Mouse (Mus musculus) lung, postnatal 4 days (tissue): ENCODE measurements at regions not wholly inside any gene's neighbourhood (a gene's known extent, or its start where the extent isn't known, plus 50 kb on each side); places are given as distances from the start of the nearest gene placed in this dataset.

Source experiments
- DNase-seq, 2 experiments: peaks; one replicate each; pipeline ENCODE4 v3.0.0; 2021

DNA sequence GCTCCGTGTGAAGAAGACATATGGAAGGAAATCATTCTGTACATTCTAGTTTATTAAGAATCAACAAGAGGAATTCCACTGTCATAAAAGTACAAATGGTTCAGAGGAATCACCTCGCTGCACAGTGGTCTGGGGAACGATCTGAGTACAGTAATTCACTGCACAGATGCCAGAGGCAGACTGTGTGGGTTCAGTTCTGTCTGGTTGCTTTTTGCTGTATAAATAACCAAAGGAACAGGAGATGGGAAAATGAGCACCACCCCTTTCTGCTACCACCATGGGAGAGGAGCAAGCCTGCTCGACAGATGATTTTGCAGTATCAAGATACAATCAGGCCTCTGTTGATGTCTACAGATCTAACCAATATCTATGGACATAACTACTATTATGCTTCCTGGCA is 322.1 kb upstream of the Slco3a1 start:
- DNase-seq: no peak

GRCm38 (mm10) chr7:74870250-74870649 is 315.7 kb upstream of the Slco3a1 start:
- no peak for DNase-seq

GRCm38 (mm10) chr7:74862727-74863126 is 308.1 kb upstream of the Slco3a1 start:
- DNase-seq: no peak

- no peak for DNase-seq
Observed at GRCm38 (mm10) chr7:74844306-74844929, 289.8 kb upstream of the Slco3a1 start.

- no peak for DNase-seq
Observed at GRCm38 (mm10) chr7:74823286-74823685, 268.7 kb upstream of the Slco3a1 start.

GRCm38 (mm10) chr7:74793241-74793640 is 238.7 kb upstream of the Slco3a1 start:
- DNase-seq: no peak

DNA sequence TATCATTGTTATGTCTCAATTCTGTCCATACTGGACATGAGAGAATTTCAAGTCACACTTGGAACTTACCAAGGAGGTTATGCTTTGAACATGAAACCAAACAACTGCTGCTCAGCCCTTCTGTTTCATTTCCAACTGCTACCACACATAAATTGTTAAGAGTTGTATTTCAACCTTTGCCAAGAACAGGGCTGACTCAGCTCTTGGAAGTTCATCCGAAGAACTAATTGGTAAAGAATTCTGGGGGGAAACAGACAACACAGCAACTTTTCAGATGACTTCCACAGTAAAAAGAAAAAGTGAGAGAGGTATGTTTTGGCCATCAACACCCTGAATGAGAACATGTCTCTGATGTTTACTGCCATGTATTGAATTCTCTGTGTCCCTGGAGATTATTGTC is 234.1 kb upstream of the Slco3a1 start:
- no peak for DNase-seq

- no peak for DNase-seq
Observed at GRCm38 (mm10) chr7:74771435-74772406, 217.1 kb upstream of the Slco3a1 start.

GRCm38 (mm10) chr7:74766550-74766949 is 212.0 kb upstream of the Slco3a1 start:
- DNase-seq: no peak

GRCm38 (mm10) chr7:74757469-74757868 is 202.9 kb upstream of the Slco3a1 start:
- no peak for DNase-seq

GRCm38 (mm10) chr7:74747704-74748103 is 193.1 kb upstream of the Slco3a1 start:
- DNase-seq: no peak

DNA sequence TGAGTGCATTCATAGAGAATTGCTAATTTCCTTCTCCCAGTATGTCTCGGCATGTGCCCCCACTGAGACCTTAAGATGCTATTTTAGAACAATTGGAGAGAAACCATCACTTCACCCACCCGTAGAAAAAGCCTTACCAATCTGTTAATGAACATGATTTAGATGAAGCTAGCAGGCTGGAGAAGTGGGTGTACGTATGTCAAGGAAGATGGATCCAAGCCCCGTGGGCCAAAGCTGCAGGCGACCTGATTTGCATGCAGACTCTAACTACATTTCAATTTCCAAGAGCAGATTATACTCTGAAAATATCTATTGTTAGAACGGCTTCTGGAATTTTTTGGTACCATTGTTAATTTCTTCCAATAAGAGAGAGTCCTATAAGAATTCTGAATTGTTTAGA is 180.4 kb upstream of the Slco3a1 start:
- no peak for DNase-seq

- peak; percentile 32 to 69 for DNase-seq
Observed at GRCm38 (mm10) chr7:74726324-74726991, 171.9 kb upstream of the Slco3a1 start.

- DNase-seq: no peak
Observed at GRCm38 (mm10) chr7:74719321-74719720, 164.7 kb upstream of the Slco3a1 start.

DNA sequence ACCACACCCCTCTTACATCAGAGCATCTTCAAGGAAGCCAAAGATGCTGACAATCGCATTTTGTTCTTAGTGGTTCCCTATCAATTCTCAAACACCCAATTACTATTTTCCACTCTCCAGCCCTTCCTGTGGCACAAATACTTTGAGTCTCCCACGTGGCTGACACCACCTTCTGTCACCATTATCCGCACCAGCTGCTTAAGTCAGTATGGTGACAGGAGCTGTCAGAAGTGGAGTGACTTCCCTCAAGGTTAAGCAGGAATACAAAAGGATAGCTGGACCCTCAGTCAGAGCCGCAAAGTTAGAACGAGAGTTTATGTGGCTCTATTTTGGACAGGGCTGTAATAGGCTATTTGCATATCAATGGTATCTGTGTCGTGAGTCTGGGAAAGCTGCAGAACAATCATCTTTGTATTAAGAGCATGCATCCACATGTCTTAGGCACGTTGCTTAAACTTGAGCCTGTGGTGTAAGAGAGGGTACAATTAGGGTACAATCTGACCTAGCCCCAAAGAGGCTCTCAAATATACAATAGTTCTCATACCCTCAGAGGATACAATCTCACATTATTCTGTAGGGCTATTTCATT is 155.5 kb upstream of the Slco3a1 start:
- no peak for DNase-seq

DNA sequence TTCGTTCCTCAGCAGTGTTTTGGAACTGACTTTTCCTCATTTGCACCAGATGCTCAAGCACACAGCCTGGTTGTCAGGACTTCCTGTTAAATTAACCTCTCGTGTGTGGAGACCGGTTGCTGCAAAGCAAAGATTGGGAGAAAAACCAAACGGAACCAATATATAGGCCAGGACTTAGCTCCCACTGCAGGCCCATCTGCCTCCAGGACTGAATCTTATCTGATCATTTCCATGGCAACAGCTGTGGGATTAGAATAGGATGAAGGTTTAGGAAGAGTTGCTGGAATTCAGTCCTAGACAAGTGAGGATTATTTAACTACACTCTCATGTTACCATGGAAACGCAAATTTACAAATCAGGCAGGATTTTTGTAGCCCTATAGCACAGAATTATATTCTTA is 154.4 kb upstream of the Slco3a1 start:
- no peak for DNase-seq

- no peak for DNase-seq
Observed at GRCm38 (mm10) chr7:74703533-74703932, 149.0 kb upstream of the Slco3a1 start.

DNA sequence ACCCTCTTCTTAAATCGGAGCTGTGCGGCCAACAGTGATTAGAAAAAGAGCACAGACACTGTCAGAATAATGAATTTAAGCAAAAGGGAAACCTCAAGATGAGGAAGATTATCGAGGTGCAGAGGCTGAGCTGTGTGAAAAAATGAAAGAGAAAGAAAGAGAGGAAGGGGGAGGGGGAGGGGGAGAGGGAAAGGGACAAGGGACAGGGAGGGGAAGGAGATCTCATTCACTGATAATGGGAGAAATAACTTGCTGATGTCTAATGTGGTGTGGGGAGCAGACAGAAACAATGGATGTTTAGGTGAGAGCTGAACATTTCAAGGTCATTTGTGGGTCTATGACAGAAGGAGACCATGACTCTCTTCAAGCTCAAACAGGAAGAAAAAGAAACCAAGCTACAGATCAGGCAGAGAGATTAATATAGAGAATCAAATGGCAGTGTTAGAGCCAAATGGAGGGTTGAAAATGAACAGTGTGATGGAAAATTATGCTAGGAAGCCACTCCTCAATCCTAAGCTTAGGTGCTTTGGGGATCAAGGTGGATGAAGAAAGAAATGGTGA is 143.3 kb upstream of the Slco3a1 start:
- DNase-seq: no peak

DNA sequence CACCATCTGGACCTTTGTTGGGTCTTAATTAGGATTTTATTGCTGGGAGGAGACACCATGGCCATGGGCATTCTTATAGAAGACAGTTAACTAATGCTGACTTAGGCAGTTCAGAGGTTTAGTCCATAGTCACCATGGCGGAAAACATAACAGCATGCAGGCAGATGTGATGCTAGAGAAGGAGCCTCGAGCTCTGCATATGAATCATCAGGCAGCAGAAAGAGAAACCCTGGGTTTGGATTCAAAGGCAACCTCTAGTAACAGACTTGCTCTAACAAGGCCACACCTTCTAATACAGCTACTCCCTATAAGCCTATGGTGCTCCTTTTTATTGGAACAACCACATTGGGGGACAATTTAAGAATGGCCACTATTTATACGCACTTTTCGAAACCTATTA is 141.7 kb upstream of the Slco3a1 start:
- DNase-seq: no peak

GRCm38 (mm10) chr7:74693049-74693448 is 138.5 kb upstream of the Slco3a1 start:
- peak; percentile 33 to 42 for DNase-seq

DNA sequence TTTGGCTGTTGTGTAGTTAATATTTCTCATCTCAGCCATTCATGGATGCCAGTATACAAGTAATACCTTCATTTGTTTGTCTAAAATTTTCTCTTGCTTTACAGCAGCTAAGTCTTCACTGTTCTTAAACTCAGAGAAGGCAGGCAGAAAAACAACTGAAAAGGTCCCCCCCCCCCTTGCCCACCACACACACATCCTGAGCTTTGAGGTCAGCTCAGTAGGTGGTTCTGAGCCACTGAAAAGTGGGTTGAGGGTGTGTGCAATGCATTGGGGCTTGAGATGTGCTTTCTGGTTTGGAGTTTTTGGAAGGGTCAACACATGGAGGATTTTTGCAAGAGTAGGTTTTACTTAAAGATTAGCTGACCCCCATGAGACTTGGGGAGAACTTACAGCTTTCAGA is 136.1 kb upstream of the Slco3a1 start:
- DNase-seq: no peak

- no peak for DNase-seq
Observed at GRCm38 (mm10) chr7:74688116-74688702, 133.6 kb upstream of the Slco3a1 start.
